Mouse (Mus musculus) liver, adult 2 months (tissue): ENCODE results near the gene Traf7. TPM values are rescaled to one million over a fixed set of nuclear protein-coding genes. Genes with fewer than 3 reads are reported as not detected.

ENCODE experiments used
- DNase-seq: peaks from one replicate; pipeline ENCODE4 v3.0.0-alpha.2; 2011; ENCODE audit warnings: low read depth, low spot score; ENCODE audit errors: extremely low read depth
- H3K27ac ChIP-seq: fragments of 200-500 bp; replicated peaks from 2 replicates; pipeline ENCODE4 v1.5.1; 2012; ENCODE audit warnings: low read depth, mild to moderate bottlenecking, control low read depth, inconsistent platforms, low read length; ENCODE audit not compliant: insufficient read depth
- H3K27me3 ChIP-seq: fragments of 200-500 bp; 2 replicates; pipeline ENCODE4 v1.6.1; 2012; ENCODE audit warnings: mild to moderate bottlenecking, moderate library complexity, low read length, inconsistent platforms; ENCODE audit not compliant: control insufficient read depth, insufficient read depth
- H3K36me3 ChIP-seq: fragments of 200-500 bp; 2 replicates; pipeline ENCODE4 v1.6.1; 2012; ENCODE audit warnings: low read length, inconsistent platforms; ENCODE audit not compliant: control insufficient read depth, insufficient read depth
- H3K4me1 ChIP-seq: fragments of 200-500 bp; 2 replicates; pipeline ENCODE4 v1.6.1; 2011; ENCODE audit warnings: low read length; ENCODE audit not compliant: control insufficient read depth, insufficient read depth
- H3K4me3 ChIP-seq: fragments of 200-500 bp; 2 replicates; pipeline ENCODE4 v1.5.1; 2011; ENCODE audit warnings: low read depth, mild to moderate bottlenecking, control low read depth, low read length, moderate library complexity; ENCODE audit not compliant: insufficient read depth
- H3K79me2 ChIP-seq: fragments of 200-500 bp; 2 replicates; pipeline ENCODE4 v1.6.1; 2012; ENCODE audit warnings: inconsistent platforms, mild to moderate bottlenecking, low read length, moderate library complexity; ENCODE audit not compliant: control insufficient read depth, insufficient read depth
- H3K9ac ChIP-seq: fragments of 200-500 bp; 2 replicates; pipeline ENCODE4 v1.6.1; 2012; ENCODE audit warnings: low read depth, mild to moderate bottlenecking, control low read depth, inconsistent platforms, low read length
- CTCF ChIP-seq: fragments of 200-500 bp; IDR thresholded peaks from 2 replicates; pipeline ENCODE4 v1.5.1; 2011; ENCODE audit warnings: low read depth, low read length, control low read depth
- POLR2A ChIP-seq: fragments of 200-500 bp; IDR thresholded peaks from 2 replicates; pipeline ENCODE4 v1.6.1; 2011; ENCODE audit warnings: low read length, control low read depth; ENCODE audit not compliant: insufficient read depth; ENCODE audit errors: extremely low read depth
- WGBS: fragments of 180-500 bp; shearing (Covaris S2); methylation state at CpG from one replicate; pipeline ENCODE4 v1.1.7; 2018; 5-methylcytosine and 5-hydroxymethylcytosine counted together
- polyA plus RNA-seq: library from polyadenylated mRNA; depleted of rRNA; stranded (reverse); fragments of >200 nt; gene quantifications from 2 replicates; pipeline ENCODE4 v1.2.3, GENCODE M21; 2012
- total RNA-seq: library from RNA; depleted of rRNA; stranded (reverse); fragments of >200 nt; gene quantifications from 2 replicates; pipeline ENCODE4 v1.2.3, GENCODE M21; 2014

Gene Traf7
- total and polyA plus RNA-seq, 2 experiments, result 13.4 to 47.5 TPM

GRCm38 (mm10) chr17:24529007-24529451 is 1.3 kb upstream of the Traf7 start:
- peak overlapping the region; percentile 53 for H3K4me3 ChIP-seq
- DNase-seq, result peak; percentile 52
- peaks cover 19% of the 10 kb centered on the region for H3K4me1 ChIP-seq
- peak overlapping the region; percentile 70 for H3K9ac ChIP-seq
- WGBS, result 6% methylated on average over 4 of the region's 4 CpGs
- H3K27ac ChIP-seq, result no peak overlapping the region
- peaks cover 25% of the 10 kb centered on the region; the same call in 1 of the 2 replicates for H3K79me2 ChIP-seq
- TF ChIP-seq CTCF (peak; percentile 86), POLR2A (no peak)
- no peaks in the 10 kb centered on the region for H3K36me3 ChIP-seq
- H3K27me3 ChIP-seq, result no peaks in the 10 kb centered on the region

GRCm38 (mm10) chr17:24528560-24528918 is 801 bp upstream of the Traf7 start:
- peak overlapping the region; percentile 27 for H3K27ac ChIP-seq
- no peaks in the 10 kb centered on the region for H3K36me3 ChIP-seq
- TF ChIP-seq POLR2A, result no peak
- no peak for TF ChIP-seq CTCF
- no peak for DNase-seq
- peaks cover 25% of the 10 kb centered on the region; the same call in 1 of the 2 replicates for H3K79me2 ChIP-seq
- peaks cover 19% of the 10 kb centered on the region for H3K4me1 ChIP-seq
- H3K9ac ChIP-seq, result peak overlapping the region; percentile 70
- H3K4me3 ChIP-seq, result peak overlapping the region; percentile 53
- no peaks in the 10 kb centered on the region for H3K27me3 ChIP-seq
- under 1% methylated on average over 8 of the region's 8 CpGs for WGBS

GRCm38 (mm10) chr17:24527315-24527714 is 423 bp downstream of the Traf7 start:
- Histone ChIP-seq H3K4me3 (peak overlapping the region; percentile 75), H3K9ac (peak overlapping the region; percentile 79), H3K27ac (peak overlapping the region; percentile 18), H3K4me1 (peaks cover 15% of the 10 kb centered on the region), H3K27me3 (no peaks in the 10 kb centered on the region), H3K79me2 (peaks cover 32% of the 10 kb centered on the region; the same call in 1 of the 2 replicates), H3K36me3 (no peaks in the 10 kb centered on the region)
- TF ChIP-seq POLR2A, result no peak
- TF ChIP-seq CTCF, result no peak
- DNase-seq, result no peak
- 0% methylated on average over 19 of the region's 19 CpGs for WGBS

GRCm38 (mm10) chr17:24524734-24525133 is 3.0 kb downstream of the Traf7 start:
- Histone ChIP-seq H3K9ac (no peak overlapping the region), H3K27me3 (no peaks in the 10 kb centered on the region), H3K27ac (no peak overlapping the region), H3K79me2 (peaks cover 39% of the 10 kb centered on the region), H3K4me3 (no peak overlapping the region), H3K36me3 (no peaks in the 10 kb centered on the region), H3K4me1 (peaks cover 14% of the 10 kb centered on the region)
- TF ChIP-seq POLR2A, result no peak
- no peak for TF ChIP-seq CTCF
- no peak for DNase-seq
- WGBS, result 74% methylated on average over 2 of the region's 2 CpGs

- H3K4me1 ChIP-seq, result no peaks in the 10 kb centered on the region
- no peaks in the 10 kb centered on the region for H3K27me3 ChIP-seq
- no peak for TF ChIP-seq CTCF
- TF ChIP-seq POLR2A, result no peak
- peaks cover 23% of the 10 kb centered on the region for H3K79me2 ChIP-seq
- H3K4me3 ChIP-seq, result no peak overlapping the region
- no peak overlapping the region for H3K27ac ChIP-seq
- WGBS, result 87% methylated on average over 4 of the region's 4 CpGs
- H3K9ac ChIP-seq, result no peak overlapping the region
- peaks cover 7% of the 10 kb centered on the region for H3K36me3 ChIP-seq
- no peak for DNase-seq
Measured at GRCm38 (mm10) chr17:24520450-24520849, 7.3 kb downstream of the Traf7 start.
